Mouse (Mus musculus) intestine, postnatal 0 days (tissue): ENCODE measurements around the gene 1600014C23Rik. TPM values are rescaled to one million over a fixed set of nuclear protein-coding genes. Genes with fewer than 3 reads are reported as not detected.

ENCODE experiments used
- ATAC-seq: fragments of 200-750 bp; cut with Nextera tagmentation; 2 replicates; pipeline ENCODE4 v1.8.0; 2017; ENCODE audit warnings: mild to moderate bottlenecking, moderate TSS enrichment, moderate library complexity
- H3K27ac ChIP-seq: fragments of 300-500 bp; sonication (generic); 2 replicates; pipeline ENCODE4 v1.5.1; 2014; ENCODE audit warnings: mild to moderate bottlenecking, low read depth, low read length, moderate library complexity
- H3K27me3 ChIP-seq: fragments of 300-500 bp; sonication (generic); replicated peaks from 2 replicates; pipeline ENCODE4 v1.6.1; 2014; ENCODE audit warnings: low read length, mixed read lengths; ENCODE audit not compliant: control insufficient read depth, insufficient read depth
- H3K36me3 ChIP-seq: fragments of 300-500 bp; sonication (generic); 2 replicates; pipeline ENCODE4 v1.6.1; 2014; ENCODE audit warnings: mild to moderate bottlenecking, moderate library complexity; ENCODE audit not compliant: control insufficient read depth, insufficient read depth
- H3K4me1 ChIP-seq: fragments of 300-500 bp; sonication (generic); replicated peaks from 2 replicates; pipeline ENCODE4 v1.6.1; 2014; ENCODE audit warnings: antibody characterized with exemption, low read length, mixed read lengths; ENCODE audit not compliant: control insufficient read depth, insufficient read depth
- H3K4me2 ChIP-seq: fragments of 300-500 bp; sonication (generic); replicated peaks from 2 replicates; pipeline ENCODE4 v1.6.1; 2014; ENCODE audit warnings: low read depth, mild to moderate bottlenecking, moderate library complexity
- H3K4me3 ChIP-seq: fragments of 300-500 bp; sonication (generic); 2 replicates; pipeline ENCODE4 v1.5.1; 2014; ENCODE audit warnings: low read depth, low read length
- H3K9ac ChIP-seq: fragments of 300-500 bp; sonication (generic); 2 replicates; pipeline ENCODE4 v1.6.1; 2014; ENCODE audit warnings: mild to moderate bottlenecking, low read depth, low read length
- H3K9me3 ChIP-seq: fragments of 300-500 bp; sonication (generic); 2 replicates; pipeline ENCODE4 v1.6.1; 2016; ENCODE audit warnings: mixed run types; ENCODE audit not compliant: control insufficient read depth
- CTCF ChIP-seq: sonication (generic); IDR thresholded peaks from 2 replicates; pipeline ENCODE4 v1.5.1; 2016; ENCODE audit warnings: low read depth, mild to moderate bottlenecking, control low read depth, antibody characterized with exemption, moderate library complexity
- WGBS: fragments of 180-500 bp; shearing (Covaris S2); extraction: QIAGEN DNeasy Blood & Tissue Kit; methylation state at CpG from one replicate; pipeline ENCODE4 v1.1.7; 2014; 5-methylcytosine and 5-hydroxymethylcytosine counted together
- polyA plus RNA-seq: library from polyadenylated mRNA; unstranded; fragments of >200 nt; fragmentation: Nextera tagmentation; extraction: Ambion mirVana; gene quantifications from 2 replicates; pipeline ENCODE4 v1.2.1, GENCODE M21; 2015

Gene 1600014C23Rik
- polyA plus RNA-seq, 1 experiment from 2014 or later, result not detected

- TF ChIP-seq CTCF, result no peak
- H3K27me3 ChIP-seq, result no peaks in the 10 kb centered on the region
- H3K4me3 ChIP-seq, result no peak overlapping the region
- H3K4me2 ChIP-seq, result no peak overlapping the region
- H3K4me1 ChIP-seq, result peaks cover 4% of the 10 kb centered on the region
- 47% methylated on average over 9 of the region's 16 CpGs for WGBS
- H3K9ac ChIP-seq, result no peak overlapping the region
- ATAC-seq, result no peak
- peaks cover 13% of the 10 kb centered on the region; the same call in 1 of the 2 replicates for H3K36me3 ChIP-seq
- no peaks in the 10 kb centered on the region for H3K9me3 ChIP-seq
- H3K27ac ChIP-seq, result no peak overlapping the region; the same call in 1 of the 2 replicates
Observed at GRCm38 (mm10) chr17:45700496-45701235, 33.0 kb downstream of the 1600014C23Rik start.

- Histone ChIP-seq H3K4me3 (no peak overlapping the region), H3K4me2 (peak overlapping the region; percentile 30; the same call in 1 of the 2 replicates), H3K4me1 (peaks cover 4% of the 10 kb centered on the region), H3K36me3 (peaks cover 13% of the 10 kb centered on the region; the same call in 1 of the 2 replicates), H3K9me3 (no peaks in the 10 kb centered on the region), H3K27ac (0 out of 2 replicates have a peak overlapping the region, but pooled peaks have one; percentile 46), H3K9ac (no peak overlapping the region), H3K27me3 (no peaks in the 10 kb centered on the region)
- TF ChIP-seq CTCF, result no peak
- ATAC-seq, result peak; percentile 89
- 35% methylated on average over 3 of the region's 3 CpGs for WGBS
Observed at GRCm38 (mm10) chr17:45699039-45699740, 34.5 kb downstream of the 1600014C23Rik start.

GRCm38 (mm10) chr17:45698368-45698767 is 35.3 kb downstream of the 1600014C23Rik start:
- WGBS, result 78% methylated on average over 6 of the region's 6 CpGs
- Histone ChIP-seq H3K9ac (no peak overlapping the region), H3K27me3 (no peaks in the 10 kb centered on the region), H3K9me3 (no peaks in the 10 kb centered on the region), H3K4me2 (no peak overlapping the region), H3K27ac (no peak overlapping the region; the same call in 1 of the 2 replicates), H3K4me1 (peaks cover 4% of the 10 kb centered on the region), H3K36me3 (peaks cover 13% of the 10 kb centered on the region; the same call in 1 of the 2 replicates), H3K4me3 (no peak overlapping the region)
- no peak for ATAC-seq
- no peak for TF ChIP-seq CTCF

- no peak for ATAC-seq
- TF ChIP-seq CTCF, result no peak
- no peaks in the 10 kb centered on the region for H3K27me3 ChIP-seq
- H3K9me3 ChIP-seq, result no peaks in the 10 kb centered on the region
- H3K27ac ChIP-seq, result no peak overlapping the region
- no peak overlapping the region for H3K4me3 ChIP-seq
- H3K9ac ChIP-seq, result no peak overlapping the region
- peaks cover 13% of the 10 kb centered on the region; the same call in 1 of the 2 replicates for H3K36me3 ChIP-seq
- WGBS, result 88% methylated on average over 9 of the region's 9 CpGs
- H3K4me2 ChIP-seq, result no peak overlapping the region
- peaks cover 7% of the 10 kb centered on the region for H3K4me1 ChIP-seq
Observed at GRCm38 (mm10) chr17:45696981-45697380, 36.7 kb downstream of the 1600014C23Rik start.

GRCm38 (mm10) chr17:45695227-45696120 is 38.2 kb downstream of the 1600014C23Rik start:
- 0 out of 2 replicates have a peak overlapping the region, but pooled peaks have one; percentile 26 for H3K9ac ChIP-seq
- H3K27ac ChIP-seq, result no peak overlapping the region
- H3K4me2 ChIP-seq, result no peak overlapping the region
- H3K36me3 ChIP-seq, result peaks cover 13% of the 10 kb centered on the region; the same call in 1 of the 2 replicates
- H3K4me1 ChIP-seq, result peaks cover 7% of the 10 kb centered on the region
- H3K4me3 ChIP-seq, result no peak overlapping the region
- WGBS, result 67% methylated on average over 23 of the region's 23 CpGs
- no peaks in the 10 kb centered on the region for H3K9me3 ChIP-seq
- TF ChIP-seq CTCF, result no peak
- ATAC-seq, result no peak
- H3K27me3 ChIP-seq, result no peaks in the 10 kb centered on the region
